Mouse (Mus musculus) leukemia stem cell, adult 10-12 weeks (primary cell): Measurements from ENCODE around the gene Nxph4. TPM values are rescaled to one million over a fixed set of nuclear protein-coding genes. Genes with fewer than 3 reads are reported as not detected.

Experiments used
- polyA plus RNA-seq: library from polyadenylated mRNA; stranded (reverse); fragments of >175 nt; gene quantifications from 2 replicates; pipeline ENCODE4 v1.2.3, GENCODE M21; 2012; ENCODE audit warnings: low replicate concordance

The Nxph4 gene
- polyA plus RNA-seq, result not detected in 2 replicates

GRCm38 (mm10) chr10:127534036-127534928 lies at the start of gene Nxph4:
TSS of gene Nxph4 (minus strand) at chr10:127534559.

GRCm38 (mm10) chr10:127522088-127522581 lies 12.2 kb downstream of the Nxph4 start, which contains the start of gene Shmt2:
TSS of gene Shmt2 (minus strand) at chr10:127522444.

GRCm38 (mm10) chr10:127514764-127515163 lies 19.6 kb downstream of the Nxph4 start, which contains the start of gene Ndufa4l2:
TSS of gene Ndufa4l2 (plus strand) at chr10:127514967.

GRCm38 (mm10) chr10:127500894-127501893 lies 33.2 kb downstream of the Nxph4 start, which contains the start of gene Stac3:
TSS of gene Stac3 (plus strand) at chr10:127501686.

Other genes starting within 250 kb of the Nxph4 start
- gene Mbd6, start 245.5 kb downstream of the Nxph4 start, polyA plus RNA-seq, result 482 and 702 TPM in 2 replicates
- gene Mars, start 222.8 kb downstream of the Nxph4 start, polyA plus RNA-seq, result 21.6 and 105 TPM in 2 replicates
- gene Arhgap9, start 212.6 kb downstream of the Nxph4 start, polyA plus RNA-seq, result 11.2 and 19.8 TPM in 2 replicates
- not detected in 2 replicates for gene Gli1, start 192.6 kb downstream of the Nxph4 start, polyA plus RNA-seq
- not detected in 2 replicates for gene Inhbe, start 180.1 kb downstream of the Nxph4 start, polyA plus RNA-seq
- not detected in 2 replicates for gene Inhbc, start 164.1 kb downstream of the Nxph4 start, polyA plus RNA-seq
- 89.6 and 133 TPM in 2 replicates for gene R3hdm2, start 154.2 kb downstream of the Nxph4 start, polyA plus RNA-seq
- 0.28 and 0.34 TPM in 2 replicates for gene Stac3, start 32.9 kb downstream of the Nxph4 start, polyA plus RNA-seq
- 3.2 and 4.0 TPM in 2 replicates for gene Ndufa4l2, start 19.6 kb downstream of the Nxph4 start, polyA plus RNA-seq
- 339 and 390 TPM in 2 replicates for gene Shmt2, start 12.1 kb downstream of the Nxph4 start, polyA plus RNA-seq
- gene Lrp1, start 86.6 kb upstream of the Nxph4 start, polyA plus RNA-seq, result 73.7 and 96.9 TPM in 2 replicates
- gene Stat6, start 108.4 kb upstream of the Nxph4 start, polyA plus RNA-seq, result 9.7 and 120 TPM in 2 replicates
- gene Nemp1, start 132.3 kb upstream of the Nxph4 start, polyA plus RNA-seq, result 3.4 and 6.8 TPM in 2 replicates
- gene Nab2, start 134.0 kb upstream of the Nxph4 start, polyA plus RNA-seq, result 56.8 and 64.3 TPM in 2 replicates
- 0.12 and 0.22 TPM in 2 replicates for gene Myo1a, start 170.6 kb upstream of the Nxph4 start, polyA plus RNA-seq
- 0.77 and 2.2 TPM in 2 replicates for gene Tac2, start 189.9 kb upstream of the Nxph4 start, polyA plus RNA-seq
- 1.2 and 2.7 TPM in 2 replicates for gene Zbtb39, start 205.0 kb upstream of the Nxph4 start, polyA plus RNA-seq
- 0.93 and 12.9 TPM in 2 replicates for gene Gpr182, start 217.2 kb upstream of the Nxph4 start, polyA plus RNA-seq
- 0.07 TPM in 1 of 2 replicates, not detected in the other for gene Rdh1, start 225.2 kb upstream of the Nxph4 start, polyA plus RNA-seq
- not detected in 2 replicates for gene Rdh16f1, start 225.2 kb upstream of the Nxph4 start, polyA plus RNA-seq
- gene Rdh9, start 241.8 kb upstream of the Nxph4 start, polyA plus RNA-seq, result not detected in 2 replicates